Mouse (Mus musculus) heart, embryonic 13.5 days (tissue): ENCODE results near the gene Mlycd. TPM values are rescaled to one million over a fixed set of nuclear protein-coding genes. Genes with fewer than 3 reads are reported as not detected.

Experiments
- ATAC-seq: fragments of 200-750 bp; cut with Nextera tagmentation; 2 replicates; pipeline ENCODE4 v1.8.0; 2017; ENCODE audit warnings: moderate TSS enrichment; ENCODE audit not compliant: insufficient number of reproducible peaks, low FRiP score, low TSS enrichment; ENCODE audit errors: extremely low read depth
- H3K27ac ChIP-seq: fragments of 300-500 bp; sonication (generic); replicated peaks from 2 replicates; pipeline ENCODE4 v1.5.1; 2015; ENCODE audit warnings: moderate library complexity, mild to moderate bottlenecking, inconsistent platforms
- H3K27me3 ChIP-seq: fragments of 300-500 bp; sonication (generic); replicated peaks from 2 replicates; pipeline ENCODE4 v1.6.1; 2015; ENCODE audit warnings: mild to moderate bottlenecking, inconsistent platforms
- H3K36me3 ChIP-seq: fragments of 300-500 bp; sonication (generic); 2 replicates; pipeline ENCODE4 v1.6.1; 2015; ENCODE audit warnings: mild to moderate bottlenecking, inconsistent platforms
- H3K4me1 ChIP-seq: fragments of 300-500 bp; sonication (generic); 2 replicates; pipeline ENCODE4 v1.6.1; 2015; ENCODE audit warnings: inconsistent platforms
- H3K4me2 ChIP-seq: fragments of 300-500 bp; sonication (generic); 2 replicates; pipeline ENCODE4 v1.6.1; 2015; ENCODE audit warnings: inconsistent platforms, mild to moderate bottlenecking, moderate library complexity
- H3K4me3 ChIP-seq: fragments of 300-500 bp; sonication (generic); 2 replicates; pipeline ENCODE4 v1.5.1; 2015; ENCODE audit warnings: moderate library complexity, mild to moderate bottlenecking, inconsistent platforms
- H3K9ac ChIP-seq: fragments of 300-500 bp; sonication (generic); 2 replicates; pipeline ENCODE4 v1.6.1; 2015; ENCODE audit warnings: inconsistent platforms, mild to moderate bottlenecking, moderate library complexity
- H3K9me3 ChIP-seq: fragments of 300-500 bp; sonication (generic); 2 replicates; pipeline ENCODE4 v1.6.1; 2016; ENCODE audit warnings: inconsistent platforms
- WGBS: fragments of 180-500 bp; shearing (Covaris S2); methylation state at CpG from one replicate; pipeline ENCODE4 v1.1.7; 2015; ENCODE audit warnings: mixed read lengths; 5-methylcytosine and 5-hydroxymethylcytosine counted together
- polyA plus RNA-seq: library from polyadenylated mRNA; unstranded; fragments of >200 nt; fragmentation: Nextera tagmentation; extraction: Ambion mirVana; gene quantifications from 2 replicates; pipeline ENCODE4 v1.2.1, GENCODE M21; 2015

Gene Mlycd
- polyA plus RNA-seq, 1 experiment from 2014 or later, result 17.0 TPM

DNA sequence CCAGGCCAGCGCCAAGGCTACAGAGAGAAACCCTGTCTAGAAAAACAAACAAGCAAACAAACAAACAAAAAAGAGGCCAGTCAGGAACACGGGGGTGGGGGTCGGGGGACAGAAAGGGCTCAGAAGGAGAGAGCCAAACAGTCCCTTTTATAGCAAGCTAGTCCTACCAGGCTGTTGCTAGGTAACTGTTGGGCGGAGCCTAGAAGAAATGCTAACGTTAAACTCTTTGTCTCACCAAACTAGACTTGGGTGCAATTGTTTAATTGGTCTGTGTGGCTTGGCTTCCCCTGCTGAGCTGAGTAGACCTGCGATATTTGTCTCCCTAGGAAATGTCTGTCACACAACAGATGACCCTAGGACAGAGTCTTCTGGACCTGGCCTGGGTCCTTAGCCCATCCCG, 16.2 kb upstream of the Mlycd start:
- Histone ChIP-seq H3K9me3 (no peaks in the 10 kb centered on the region), H3K27me3 (no peaks in the 10 kb centered on the region), H3K4me3 (no peak overlapping the region), H3K4me2 (no peak overlapping the region), H3K36me3 (no peaks in the 10 kb centered on the region), H3K27ac (no peak overlapping the region), H3K9ac (no peak overlapping the region), H3K4me1 (no peaks in the 10 kb centered on the region)
- 76% methylated on average over 7 of the region's 7 CpGs for whole genome bisulfite sequencing
- ATAC-seq, result no peak

DNA sequence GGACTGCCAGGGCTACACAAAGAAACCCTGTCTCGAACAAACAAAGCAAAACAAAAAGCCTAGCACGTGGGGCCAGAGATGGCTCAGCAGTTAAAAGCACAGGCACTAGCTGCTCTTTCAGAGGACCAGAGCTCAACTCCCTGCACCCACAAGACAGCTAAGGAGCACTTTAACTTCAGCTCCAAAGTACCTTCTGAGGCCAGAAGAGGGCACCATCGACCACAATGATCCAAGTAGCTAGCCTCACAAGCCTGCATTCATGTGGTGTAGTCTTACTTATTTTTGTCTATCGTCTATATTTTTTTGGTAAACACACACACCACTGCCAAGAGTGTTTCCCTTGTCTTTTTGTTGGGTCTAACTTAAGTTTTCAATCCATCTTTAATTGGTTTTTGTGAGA, 14.1 kb upstream of the Mlycd start:
- H3K4me3 ChIP-seq, result no peak overlapping the region
- no peak for ATAC-seq

DNA sequence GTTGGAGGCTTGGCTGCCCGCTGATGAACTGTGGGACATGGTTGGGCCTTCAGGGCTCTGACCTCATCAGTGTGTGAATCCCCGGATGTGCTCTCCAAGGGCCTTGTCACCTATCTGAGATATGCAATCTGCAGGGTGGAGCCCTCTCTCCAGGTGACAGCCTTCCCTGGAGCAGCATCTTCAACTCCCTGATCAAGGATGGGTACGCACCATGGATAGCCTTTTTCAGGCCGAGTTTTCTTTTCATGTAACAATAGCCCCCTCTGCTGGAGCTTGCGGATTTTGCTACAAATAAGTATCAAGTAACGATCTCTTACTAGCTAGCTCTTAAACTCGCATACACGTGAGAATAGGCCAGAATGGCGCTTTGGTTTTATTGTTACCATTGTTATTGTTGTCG, 10.2 kb upstream of the Mlycd start:
- Histone ChIP-seq H3K4me3 (no peak overlapping the region), H3K27me3 (peaks cover 11% of the 10 kb centered on the region; the same call in 1 of the 2 replicates), H3K4me2 (no peak overlapping the region), H3K4me1 (no peaks in the 10 kb centered on the region), H3K27ac (no peak overlapping the region), H3K36me3 (no peaks in the 10 kb centered on the region), H3K9ac (no peak overlapping the region), H3K9me3 (no peaks in the 10 kb centered on the region)
- no peak for ATAC-seq
- WGBS, result 22% methylated on average over 10 of the region's 10 CpGs

More for the DNA sequence above, 14.1 kb upstream of the Mlycd start:
- Histone ChIP-seq H3K4me2 (no peak overlapping the region), H3K36me3 (no peaks in the 10 kb centered on the region), H3K9me3 (no peaks in the 10 kb centered on the region), H3K4me1 (no peaks in the 10 kb centered on the region), H3K9ac (no peak overlapping the region), H3K27me3 (0 out of 2 replicates have a peak, but pooled peaks cover 2% of the 10 kb centered on the region), H3K27ac (no peak overlapping the region)
- WGBS, result 39% methylated on average over 4 of the region's 4 CpGs

DNA sequence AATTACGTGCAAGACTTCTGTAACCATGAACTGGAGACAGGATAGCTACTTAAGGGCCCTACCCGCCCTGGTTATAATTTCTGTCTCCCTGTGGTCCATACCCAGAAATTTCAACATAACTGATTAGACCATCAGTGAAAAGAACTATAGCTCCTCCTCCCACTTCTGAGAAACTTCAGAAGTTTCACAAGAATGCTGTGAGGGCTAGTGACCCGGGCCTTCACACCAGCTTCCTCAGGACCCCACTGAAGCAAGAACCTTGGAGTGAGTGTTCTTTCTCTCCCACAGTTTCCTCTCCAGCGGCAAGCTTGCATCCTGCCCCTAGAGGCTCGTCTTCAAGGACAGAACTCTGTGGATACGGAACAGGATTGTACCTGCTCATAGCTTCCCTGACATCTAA, 8.8 kb upstream of the Mlycd start:
- H3K4me2 ChIP-seq, result no peak overlapping the region
- H3K4me3 ChIP-seq, result no peak overlapping the region
- H3K27ac ChIP-seq, result no peak overlapping the region
- H3K27me3 ChIP-seq, result peaks cover 16% of the 10 kb centered on the region; the same call in 1 of the 2 replicates
- no peak for ATAC-seq
- no peaks in the 10 kb centered on the region for H3K9me3 ChIP-seq
- 61% methylated on average over 6 of the region's 6 CpGs for WGBS
- H3K4me1 ChIP-seq, result no peaks in the 10 kb centered on the region
- no peak overlapping the region for H3K9ac ChIP-seq
- no peaks in the 10 kb centered on the region for H3K36me3 ChIP-seq

DNA sequence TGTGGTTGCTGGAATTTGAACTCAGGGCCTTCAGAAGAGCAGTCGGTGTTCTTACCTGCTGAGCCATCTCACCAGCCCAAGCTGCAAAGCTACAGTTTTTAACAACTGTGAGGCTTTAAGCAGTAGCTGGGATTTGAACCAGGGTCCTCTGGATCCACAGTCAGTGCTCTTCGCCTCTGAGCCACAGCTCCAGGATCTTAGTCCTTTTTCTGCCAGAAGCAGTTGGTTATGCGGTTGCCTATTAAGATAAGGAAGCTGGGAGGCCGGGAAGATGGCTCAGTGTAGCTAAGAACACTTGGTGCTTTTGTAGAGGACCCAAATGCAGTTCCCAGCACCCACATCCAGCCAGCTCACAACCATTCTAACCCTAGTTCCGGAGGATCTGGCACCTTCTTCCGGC, 7.7 kb upstream of the Mlycd start:
- Histone ChIP-seq H3K4me3 (no peak overlapping the region), H3K9ac (no peak overlapping the region), H3K4me1 (no peaks in the 10 kb centered on the region), H3K36me3 (no peaks in the 10 kb centered on the region), H3K4me2 (no peak overlapping the region), H3K27ac (no peak overlapping the region), H3K27me3 (peaks cover 21% of the 10 kb centered on the region; the same call in 1 of the 2 replicates), H3K9me3 (no peaks in the 10 kb centered on the region)
- no peak for ATAC-seq
- 67% methylated on average over 6 of the region's 6 CpGs for WGBS

DNA sequence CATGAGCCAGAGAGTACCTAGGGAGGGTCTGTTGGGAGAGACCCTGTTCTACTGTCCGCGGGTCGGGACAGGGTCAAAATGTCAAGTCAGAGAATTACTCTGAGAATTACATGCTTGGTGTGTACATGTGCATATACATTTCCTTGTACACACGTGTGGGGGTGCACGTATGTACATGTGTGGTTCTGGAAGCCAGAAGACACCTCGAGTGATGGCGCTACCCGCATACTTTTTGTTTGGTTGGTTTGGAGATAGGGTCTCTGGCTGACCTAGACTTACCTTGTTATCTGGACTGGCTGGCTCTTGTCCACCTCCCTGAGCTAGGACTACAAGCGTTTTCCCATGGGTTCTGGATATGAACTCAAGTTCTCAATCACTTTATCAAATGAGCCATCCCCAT, 581 bp upstream of the Mlycd start:
- H3K27ac ChIP-seq, result peak overlapping the region; percentile 90
- ATAC-seq, result no peak
- H3K27me3 ChIP-seq, result peaks cover 10% of the 10 kb centered on the region; the same call in 1 of the 2 replicates
- 68% methylated on average over 9 of the region's 9 CpGs for WGBS
- H3K4me3 ChIP-seq, result peak overlapping the region; percentile 89
- H3K4me1 ChIP-seq, result peaks cover 26% of the 10 kb centered on the region
- peak overlapping the region; percentile 83 for H3K9ac ChIP-seq
- H3K9me3 ChIP-seq, result no peaks in the 10 kb centered on the region
- H3K4me2 ChIP-seq, result peak overlapping the region; percentile 99
- peaks cover 8% of the 10 kb centered on the region for H3K36me3 ChIP-seq

DNA sequence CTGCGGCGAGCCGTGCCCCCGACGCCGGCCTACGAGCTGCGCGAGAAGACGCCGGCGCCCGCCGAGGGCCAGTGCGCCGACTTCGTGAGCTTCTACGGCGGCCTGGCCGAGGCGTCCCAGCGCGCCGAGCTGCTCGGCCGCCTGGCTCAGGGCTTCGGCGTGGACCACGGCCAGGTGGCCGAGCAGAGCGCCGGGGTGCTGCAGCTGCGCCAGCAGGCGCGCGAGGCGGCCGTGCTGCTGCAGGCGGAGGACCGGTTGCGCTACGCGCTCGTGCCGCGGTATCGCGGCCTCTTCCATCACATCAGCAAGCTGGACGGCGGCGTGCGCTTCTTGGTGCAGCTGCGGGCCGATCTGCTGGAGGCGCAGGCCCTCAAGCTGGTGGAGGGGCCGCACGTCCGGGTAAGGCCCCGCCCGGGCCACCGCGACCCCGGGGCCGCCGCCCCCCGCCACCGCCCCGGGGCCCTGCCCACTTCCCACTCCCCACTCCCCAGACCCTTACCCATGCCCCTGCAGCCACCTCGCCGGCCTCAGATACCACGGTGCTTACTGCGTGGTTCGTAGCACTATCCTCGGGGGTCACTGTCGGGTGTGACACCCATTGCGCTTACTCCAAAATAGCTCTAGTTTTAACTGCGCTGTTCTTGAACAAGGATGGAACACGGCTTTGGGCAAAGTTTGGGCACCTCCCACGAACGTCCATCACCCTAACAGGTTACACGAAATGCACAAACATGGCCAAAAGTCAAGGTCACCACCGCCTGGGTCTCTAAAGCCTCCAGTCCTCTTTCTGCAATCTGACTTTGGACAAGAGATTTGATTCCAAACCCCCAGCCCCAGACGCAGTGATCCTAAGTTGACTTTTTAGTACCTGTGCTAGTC, 633 bp downstream of the Mlycd start:
- WGBS, result 5% methylated on average over 82 of the region's 83 CpGs
- H3K9me3 ChIP-seq, result no peaks in the 10 kb centered on the region
- H3K4me3 ChIP-seq, result peak overlapping the region; percentile 89
- H3K4me1 ChIP-seq, result peaks cover 34% of the 10 kb centered on the region
- peaks cover 10% of the 10 kb centered on the region; the same call in 1 of the 2 replicates for H3K27me3 ChIP-seq
- peak overlapping the region; percentile 99 for H3K4me2 ChIP-seq
- peak overlapping the region; percentile 96 for H3K9ac ChIP-seq
- H3K36me3 ChIP-seq, result peaks cover 8% of the 10 kb centered on the region
- peak; percentile 26; the same call in 1 of the 2 replicates for ATAC-seq
- peak overlapping the region; percentile 90 for H3K27ac ChIP-seq

DNA sequence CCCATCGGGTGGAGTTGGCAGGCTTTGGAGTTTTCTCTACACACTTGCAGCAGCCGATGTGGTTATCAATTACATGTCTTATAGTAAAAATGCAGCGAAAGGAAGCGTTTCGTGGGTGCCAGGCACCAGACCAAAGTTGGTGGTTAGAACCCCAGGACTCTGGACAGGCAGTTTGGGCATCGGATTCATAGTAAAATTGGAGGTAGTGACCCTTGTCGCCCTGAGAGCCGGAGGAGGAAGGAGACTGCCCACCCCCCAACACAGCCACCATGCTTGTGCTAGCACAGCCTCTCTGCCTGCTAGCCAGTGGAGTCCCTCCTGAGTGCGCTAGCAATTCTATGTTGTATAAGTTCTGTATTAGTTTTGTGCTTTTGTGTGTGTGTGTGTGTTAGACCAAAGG, 3.9 kb downstream of the Mlycd start:
- no peak for ATAC-seq
- Histone ChIP-seq H3K4me1 (peaks cover 34% of the 10 kb centered on the region), H3K9me3 (no peaks in the 10 kb centered on the region), H3K4me3 (no peak overlapping the region), H3K9ac (no peak overlapping the region), H3K27me3 (no peaks in the 10 kb centered on the region), H3K27ac (no peak overlapping the region), H3K4me2 (no peak overlapping the region), H3K36me3 (peaks cover 31% of the 10 kb centered on the region)
- WGBS, result 81% methylated on average over 9 of the region's 9 CpGs

DNA sequence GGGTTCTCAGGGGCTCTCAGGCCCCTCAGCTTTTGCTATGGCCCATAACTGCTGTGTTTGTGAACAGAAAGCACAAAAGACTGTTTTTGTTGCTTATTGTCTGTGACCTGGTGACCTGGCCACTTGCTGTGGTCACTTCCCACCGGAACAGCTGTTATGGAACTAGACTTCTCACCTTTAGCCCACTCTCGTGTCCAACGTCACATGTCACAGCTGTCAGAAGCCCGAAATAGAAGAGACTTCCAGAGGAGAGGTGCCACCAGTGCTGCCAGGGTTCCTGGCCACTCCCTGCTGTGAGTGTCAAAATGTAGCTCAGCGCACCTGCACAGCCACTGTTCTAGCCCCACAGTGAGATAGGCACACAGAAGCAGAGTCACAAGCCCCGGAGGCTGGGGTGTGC, 4.6 kb downstream of the Mlycd start:
- WGBS, result 44% methylated on average over 6 of the region's 6 CpGs
- no peaks in the 10 kb centered on the region for H3K27me3 ChIP-seq
- H3K27ac ChIP-seq, result peak overlapping the region; percentile 26; the same call in 1 of the 2 replicates

DNA sequence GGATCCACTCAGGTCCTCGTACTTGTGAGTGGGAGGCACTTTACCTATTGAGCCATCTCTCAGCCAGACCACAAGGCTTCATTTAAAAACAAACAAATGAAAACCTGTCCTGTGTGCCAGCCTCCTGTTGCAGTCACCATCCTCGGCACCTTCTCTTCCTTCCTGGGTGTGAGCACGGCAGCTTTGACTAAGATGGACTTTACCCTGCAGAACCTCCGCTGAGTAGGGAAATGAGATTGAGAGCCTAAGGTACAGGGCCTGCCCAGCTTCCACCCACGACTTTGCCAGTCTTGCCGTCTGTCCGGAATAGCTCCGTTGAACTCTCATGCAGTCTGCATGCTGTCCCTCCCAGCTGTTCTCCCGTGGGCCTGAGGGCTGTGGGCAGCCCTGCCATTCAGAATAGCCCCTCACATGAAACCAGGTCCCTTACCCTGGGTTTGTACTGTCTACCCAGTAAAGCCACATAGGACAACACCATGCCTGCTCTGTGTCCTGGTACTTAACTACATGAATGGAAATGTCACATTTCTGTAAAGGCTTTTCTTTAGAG, 5.5 kb downstream of the Mlycd start:
- H3K36me3 ChIP-seq, result peaks cover 47% of the 10 kb centered on the region
- H3K9me3 ChIP-seq, result no peaks in the 10 kb centered on the region
- no peak overlapping the region for H3K9ac ChIP-seq
- H3K4me2 ChIP-seq, result no peak overlapping the region
- H3K27ac ChIP-seq, result no peak overlapping the region
- no peak for ATAC-seq
- 72% methylated on average over 9 of the region's 9 CpGs for WGBS
- no peaks in the 10 kb centered on the region for H3K27me3 ChIP-seq
- no peak overlapping the region for H3K4me3 ChIP-seq
- peaks cover 29% of the 10 kb centered on the region for H3K4me1 ChIP-seq

More for the DNA sequence above, 4.6 kb downstream of the Mlycd start:
- Histone ChIP-seq H3K4me1 (peaks cover 31% of the 10 kb centered on the region), H3K4me2 (0 out of 2 replicates have a peak overlapping the region, but pooled peaks have one; percentile 9), H3K4me3 (no peak overlapping the region), H3K36me3 (peaks cover 38% of the 10 kb centered on the region), H3K9me3 (no peaks in the 10 kb centered on the region), H3K9ac (no peak overlapping the region)
- ATAC-seq, result no peak

DNA sequence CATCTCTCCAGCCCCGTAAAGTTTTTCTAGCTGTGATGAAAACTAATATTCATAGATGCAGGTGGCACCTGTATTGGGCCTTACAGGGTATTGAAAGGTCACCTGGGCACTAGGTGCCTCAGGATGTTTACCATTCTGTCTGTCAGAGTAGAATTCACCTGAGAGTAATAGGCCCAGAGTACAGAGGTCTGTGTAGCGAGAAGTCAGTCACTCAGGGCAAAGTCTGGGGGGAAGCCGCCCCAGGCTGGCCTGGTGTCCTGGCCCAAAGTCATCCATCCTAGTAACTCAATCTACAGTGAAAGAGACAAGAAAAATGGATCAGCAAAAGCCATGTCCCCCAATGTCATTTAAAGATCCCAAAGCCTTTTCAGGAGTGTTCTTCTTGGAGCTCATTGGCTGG, 6.2 kb downstream of the Mlycd start:
- H3K4me3 ChIP-seq, result no peak overlapping the region
- 78% methylated on average over 3 of the region's 3 CpGs for WGBS
- peaks cover 53% of the 10 kb centered on the region for H3K36me3 ChIP-seq
- H3K9me3 ChIP-seq, result no peaks in the 10 kb centered on the region
- ATAC-seq, result no peak
- H3K4me2 ChIP-seq, result no peak overlapping the region
- H3K4me1 ChIP-seq, result peaks cover 22% of the 10 kb centered on the region
- H3K9ac ChIP-seq, result no peak overlapping the region
- no peaks in the 10 kb centered on the region for H3K27me3 ChIP-seq
- H3K27ac ChIP-seq, result no peak overlapping the region
